19 mouse cellular contexts compared by ENCODE assay signal in the genomic region with DNA sequence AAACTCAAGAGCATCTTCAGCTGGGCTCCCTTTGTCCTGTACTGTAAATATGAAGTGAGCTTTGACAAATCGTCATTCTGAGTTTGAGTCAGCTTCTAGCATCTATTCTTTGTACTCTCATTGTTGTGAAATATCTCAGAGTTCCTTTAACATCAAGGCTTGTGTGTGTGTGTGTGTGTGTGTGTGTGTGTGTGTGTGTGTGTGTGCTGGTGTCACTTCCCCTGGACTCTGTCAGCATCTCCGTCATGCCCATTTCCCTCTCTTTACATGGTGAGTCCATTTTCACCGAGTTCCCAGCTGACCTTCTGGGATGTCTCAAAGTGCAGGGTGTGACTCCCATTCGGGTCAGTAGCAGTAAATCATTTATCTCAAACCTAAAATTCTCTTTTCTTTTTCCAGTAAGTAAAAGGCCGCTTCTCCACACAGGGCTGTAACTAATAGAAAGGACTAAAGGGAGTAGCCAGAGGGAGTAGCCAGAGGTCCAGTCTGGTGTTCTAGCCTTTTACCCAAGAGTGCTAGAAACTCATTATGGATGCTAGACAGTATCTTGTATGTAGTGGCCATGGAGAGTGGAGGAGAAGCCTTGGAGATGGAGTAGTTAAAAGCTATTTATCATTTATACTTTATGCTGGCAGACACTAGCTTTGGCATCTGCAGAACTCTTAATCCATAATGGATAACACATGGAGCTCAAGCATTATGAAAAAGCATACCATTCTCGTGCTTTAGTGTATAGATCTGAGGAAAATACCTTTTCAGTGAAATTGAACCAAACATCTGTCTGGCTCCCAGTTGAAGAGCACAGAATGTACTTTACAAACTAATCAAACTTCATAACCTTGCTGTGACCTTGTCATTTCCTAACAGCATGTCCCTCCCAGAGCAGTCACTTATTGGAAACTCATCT.
DNase-seq lines count a peak whose midpoint lies in the region; ATAC-seq and TF ChIP-seq lines count a peak whose summit lies in the region.
"Had no signal": no experiment of that assay in that cellular context is flagged by ENCODE, and none has a peak within 500 bp of the region (broad histone marks: within the 10 kb centered on the region; RNA-seq: fewer than 3 reads in every experiment).

No protein-coding gene starts in this region.

- TF ChIP-seq EP300 in liver, postnatal 0 days (IDR thresholded peaks at IDR 0.05; ENCODE audit: low read depth) = no peak

- WGBS in liver, postnatal 0 days (ENCODE audit: insufficient replicate concordance) = 50% methylated on average over 6 of the region's 6 CpGs

- no peaks in the 10 kb centered on the region for H3K4me1 ChIP-seq in liver, postnatal 0 days (ENCODE audit: insufficient read depth)
- H3K4me1 ChIP-seq: heart, embryonic 15.5 days; liver, embryonic 12.5 days; midbrain, embryonic 15.5 days had no signal

- peak; percentile 41; the same call in 1 of the 2 replicates for ATAC-seq in liver, postnatal 0 days
- peak; percentile 89 for ATAC-seq in granulocyte monocyte progenitor cell, adult 5-6 weeks (replicated peaks; ENCODE audit: poor library complexity, severe bottlenecking)
- ATAC-seq: hindbrain, embryonic 16.5 days; intestine, embryonic 16.5 days; liver, embryonic 12.5 days; midbrain, embryonic 15.5 days had no signal

- intact Hi-C loops in left cerebral cortex, adult 2 months (cut with DNase I) = no loop called here

- H3K4me3 ChIP-seq in liver, postnatal 0 days (ENCODE audit: low read depth, low read length) = no peak overlapping the region
- H3K4me3 ChIP-seq in left cerebral cortex, adult 2 months = no peak overlapping the region
- H3K4me3 ChIP-seq: heart, embryonic 15.5 days; liver, embryonic 12.5 days; midbrain, embryonic 15.5 days had no signal

- no peaks in the 10 kb centered on the region for H3K9me3 ChIP-seq in liver, postnatal 0 days (ENCODE audit: low read length)
- H3K9me3 ChIP-seq: heart, embryonic 15.5 days; liver, embryonic 12.5 days; midbrain, embryonic 15.5 days had no signal

- H3K27ac ChIP-seq in liver, postnatal 0 days (ENCODE audit: low read depth) = no peak overlapping the region
- no peak overlapping the region for H3K27ac ChIP-seq in left cerebral cortex, adult 2 months
- H3K27ac ChIP-seq: heart, embryonic 15.5 days; liver, embryonic 12.5 days; midbrain, embryonic 15.5 days; stomach, postnatal 0 days had no signal

- H3K4me2 ChIP-seq in liver, postnatal 0 days (ENCODE audit: low read depth, low read length) = no peak overlapping the region
- H3K4me2 ChIP-seq: heart, embryonic 15.5 days; liver, embryonic 12.5 days; lung, embryonic 14.5 days; midbrain, embryonic 15.5 days had no signal

- H3K36me3 ChIP-seq in liver, postnatal 0 days (replicated peaks; ENCODE audit: insufficient read depth, low read length) = no peaks in the 10 kb centered on the region
- H3K36me3 ChIP-seq: G1E; heart, embryonic 15.5 days; liver, embryonic 12.5 days; midbrain, embryonic 15.5 days had no signal

- no peak for TF ChIP-seq CTCF in liver, postnatal 0 days (IDR thresholded peaks at IDR 0.05; ENCODE audit: low read depth)
- TF ChIP-seq CTCF in left cerebral cortex, adult 2 months (IDR thresholded peaks at IDR 0.05) = no peak

- H3K27me3 ChIP-seq in liver, postnatal 0 days (ENCODE audit: insufficient read depth, low read length) = no peaks in the 10 kb centered on the region
- H3K27me3 ChIP-seq: heart, embryonic 15.5 days; liver, embryonic 12.5 days; midbrain, embryonic 15.5 days had no signal

- DNase-seq in heart, adult 11 months = peak; percentile 82
- DNase-seq in heart, postnatal 4 days = no peak
- peak; percentile 20 for DNase-seq in liver, postnatal 0 days
- DNase-seq in liver = no peak
- no peak for DNase-seq in left cerebral cortex, adult 2 months (ENCODE audit: extremely low spot score in 1 of 2, low spot score in 2 of 2)
- no peak for DNase-seq in spleen, adult 18-20 months
- DNase-seq: adrenal gland, postnatal 14 days; cerebellum, adult 9-11 months; lung, embryonic 14.5 days; retina, postnatal 1 day; right cerebral cortex, postnatal 4 days had no signal

- H3K9ac ChIP-seq in liver, postnatal 0 days (replicated peaks) = no peak overlapping the region
- H3K9ac ChIP-seq: heart, embryonic 15.5 days; liver, embryonic 12.5 days; lung, embryonic 14.5 days; midbrain, embryonic 15.5 days had no signal

Comparison
In these comparisons a context has a peak if more than half of its experiments do, and no peak if none do; other contexts are left out.
1. DNase-seq: peak in heart, adult 11 months (single experiment) and liver, postnatal 0 days (single experiment); none in heart, postnatal 4 days (single experiment), liver (single experiment), left cerebral cortex, adult 2 months (0 of 2) and spleen, adult 18-20 months (0 of 2).